Mouse (Mus musculus): Measurements from ENCODE around the gene Mef2c. TPM values are rescaled to one million over a fixed set of nuclear protein-coding genes. Genes with fewer than 3 reads are reported as not detected.
A peak's percentile ranks its signal among the peaks of the same experiment; 100 is the strongest.

Gene Mef2c
- polyA plus RNA-seq, 1 experiment from 2014 or later = 41.4 TPM

- no peak for ATAC-seq (ENCODE audit: insufficient read depth, low FRiP score, low read depth)
- Histone ChIP-seq H3K4me2 (no peak overlapping the region), H3K27ac (no peak overlapping the region), H3K27me3 (replicated peaks) (no peaks in the 10 kb centered on the region), H3K9ac (no peak overlapping the region), H3K36me3 (no peaks in the 10 kb centered on the region), H3K4me3 (replicated peaks) (no peak overlapping the region), H3K4me1 (no peaks in the 10 kb centered on the region), H3K9me3 (no peaks in the 10 kb centered on the region)
- 87% methylated on average over 5 of the region's 5 CpGs for WGBS
Observed at GRCm38 (mm10) chr13:83580856-83581255, 77.0 kb downstream of the Mef2c start.

- WGBS = 63% methylated on average over 1 of the region's 1 CpGs
- Histone ChIP-seq H3K9me3 (no peaks in the 10 kb centered on the region), H3K4me2 (no peak overlapping the region), H3K27ac (no peak overlapping the region), H3K36me3 (no peaks in the 10 kb centered on the region), H3K4me1 (no peaks in the 10 kb centered on the region), H3K9ac (no peak overlapping the region), H3K4me3 (replicated peaks) (no peak overlapping the region), H3K27me3 (replicated peaks) (no peaks in the 10 kb centered on the region)
- no peak for ATAC-seq (ENCODE audit: insufficient read depth, low FRiP score, low read depth)
Observed at GRCm38 (mm10) chr13:83582564-83582963, 78.7 kb downstream of the Mef2c start.

- Histone ChIP-seq H3K9me3 (no peaks in the 10 kb centered on the region), H3K4me1 (no peaks in the 10 kb centered on the region), H3K27ac (no peak overlapping the region), H3K4me2 (no peak overlapping the region), H3K4me3 (replicated peaks) (no peak overlapping the region), H3K9ac (no peak overlapping the region), H3K27me3 (replicated peaks) (no peaks in the 10 kb centered on the region), H3K36me3 (no peaks in the 10 kb centered on the region)
- 86% methylated on average over 4 of the region's 4 CpGs for WGBS
- no peak for ATAC-seq (ENCODE audit: insufficient read depth, low FRiP score, low read depth)
Observed at GRCm38 (mm10) chr13:83583881-83584280, 80.0 kb downstream of the Mef2c start.

- ATAC-seq (ENCODE audit: insufficient read depth, low FRiP score, low read depth) = no peak
- WGBS = 68% methylated on average over 5 of the region's 5 CpGs
- no peak overlapping the region for H3K9ac ChIP-seq
- no peaks in the 10 kb centered on the region for H3K4me1 ChIP-seq
- no peak overlapping the region for H3K4me2 ChIP-seq
- H3K27me3 ChIP-seq (replicated peaks) = no peaks in the 10 kb centered on the region
- no peak overlapping the region for H3K27ac ChIP-seq
- no peaks in the 10 kb centered on the region for H3K9me3 ChIP-seq
- H3K4me3 ChIP-seq (replicated peaks) = no peak overlapping the region
- no peaks in the 10 kb centered on the region for H3K36me3 ChIP-seq
Observed at GRCm38 (mm10) chr13:83585359-83585758, 81.5 kb downstream of the Mef2c start.

- ATAC-seq (ENCODE audit: insufficient read depth, low FRiP score, low read depth) = no peak
- WGBS = 68% methylated on average over 2 of the region's 2 CpGs
- Histone ChIP-seq H3K4me3 (replicated peaks) (no peak overlapping the region), H3K4me1 (no peaks in the 10 kb centered on the region), H3K9ac (no peak overlapping the region), H3K9me3 (no peaks in the 10 kb centered on the region), H3K36me3 (no peaks in the 10 kb centered on the region), H3K27me3 (replicated peaks) (no peaks in the 10 kb centered on the region), H3K4me2 (no peak overlapping the region), H3K27ac (no peak overlapping the region)
Observed at GRCm38 (mm10) chr13:83588186-83588585, 84.4 kb downstream of the Mef2c start.

GRCm38 (mm10) chr13:83590886-83591285, 87.1 kb downstream of the Mef2c start:
- WGBS = 91% methylated on average over 5 of the region's 5 CpGs
- Histone ChIP-seq H3K9ac (no peak overlapping the region), H3K36me3 (no peaks in the 10 kb centered on the region), H3K27me3 (replicated peaks) (no peaks in the 10 kb centered on the region), H3K4me3 (replicated peaks) (no peak overlapping the region), H3K4me1 (no peaks in the 10 kb centered on the region), H3K4me2 (no peak overlapping the region), H3K27ac (no peak overlapping the region), H3K9me3 (no peaks in the 10 kb centered on the region)
- no peak for ATAC-seq (ENCODE audit: insufficient read depth, low FRiP score, low read depth)

GRCm38 (mm10) chr13:83595429-83595828, 91.6 kb downstream of the Mef2c start:
- no peaks in the 10 kb centered on the region for H3K4me1 ChIP-seq
- H3K9ac ChIP-seq = no peak overlapping the region
- no peaks in the 10 kb centered on the region for H3K27me3 ChIP-seq (replicated peaks)
- no peak for ATAC-seq (ENCODE audit: insufficient read depth, low FRiP score, low read depth)
- H3K36me3 ChIP-seq = no peaks in the 10 kb centered on the region
- H3K4me3 ChIP-seq (replicated peaks) = no peak overlapping the region
- no peak overlapping the region for H3K4me2 ChIP-seq
- no peak overlapping the region for H3K27ac ChIP-seq
- H3K9me3 ChIP-seq = no peaks in the 10 kb centered on the region
- 51% methylated on average over 1 of the region's 1 CpGs for WGBS

GRCm38 (mm10) chr13:83596989-83597738, 93.3 kb downstream of the Mef2c start:
- Histone ChIP-seq H3K4me3 (replicated peaks) (no peak overlapping the region), H3K4me1 (no peaks in the 10 kb centered on the region), H3K27me3 (replicated peaks) (no peaks in the 10 kb centered on the region), H3K9ac (no peak overlapping the region), H3K36me3 (no peaks in the 10 kb centered on the region), H3K27ac (no peak overlapping the region), H3K9me3 (no peaks in the 10 kb centered on the region), H3K4me2 (no peak overlapping the region)
- WGBS = 72% methylated on average over 6 of the region's 6 CpGs
- ATAC-seq (ENCODE audit: insufficient read depth, low FRiP score, low read depth) = no peak

- Histone ChIP-seq H3K9ac (no peak overlapping the region), H3K36me3 (no peaks in the 10 kb centered on the region), H3K4me1 (no peaks in the 10 kb centered on the region), H3K27me3 (replicated peaks) (no peaks in the 10 kb centered on the region), H3K9me3 (no peaks in the 10 kb centered on the region), H3K4me3 (replicated peaks) (no peak overlapping the region), H3K27ac (no peak overlapping the region), H3K4me2 (no peak overlapping the region)
- ATAC-seq (ENCODE audit: insufficient read depth, low FRiP score, low read depth) = no peak
- WGBS = 93% methylated on average over 3 of the region's 3 CpGs
Observed at GRCm38 (mm10) chr13:83597739-83598210, 93.9 kb downstream of the Mef2c start.

- H3K27me3 ChIP-seq (replicated peaks) = no peaks in the 10 kb centered on the region
- no peaks in the 10 kb centered on the region for H3K9me3 ChIP-seq
- no peaks in the 10 kb centered on the region for H3K4me1 ChIP-seq
- H3K9ac ChIP-seq = no peak overlapping the region
- no peak overlapping the region for H3K27ac ChIP-seq
- no peak overlapping the region for H3K4me2 ChIP-seq
- no peaks in the 10 kb centered on the region for H3K36me3 ChIP-seq
- no peak for ATAC-seq (ENCODE audit: insufficient read depth, low FRiP score, low read depth)
- H3K4me3 ChIP-seq (replicated peaks) = no peak overlapping the region
Observed at GRCm38 (mm10) chr13:83600301-83600700, 96.5 kb downstream of the Mef2c start.

GRCm38 (mm10) chr13:83601741-83602140, 97.9 kb downstream of the Mef2c start:
- 90% methylated on average over 4 of the region's 4 CpGs for WGBS
- Histone ChIP-seq H3K27ac (no peak overlapping the region), H3K9ac (no peak overlapping the region), H3K4me1 (no peaks in the 10 kb centered on the region), H3K27me3 (replicated peaks) (no peaks in the 10 kb centered on the region), H3K4me2 (no peak overlapping the region), H3K4me3 (replicated peaks) (no peak overlapping the region), H3K36me3 (no peaks in the 10 kb centered on the region), H3K9me3 (no peaks in the 10 kb centered on the region)
- ATAC-seq (ENCODE audit: insufficient read depth, low FRiP score, low read depth) = no peak

GRCm38 (mm10) chr13:83603373-83604265, 99.8 kb downstream of the Mef2c start:
- Histone ChIP-seq H3K27me3 (replicated peaks) (no peaks in the 10 kb centered on the region), H3K4me2 (0 out of 2 replicates have a peak overlapping the region, but pooled peaks have one; percentile 25), H3K4me3 (replicated peaks) (no peak overlapping the region), H3K9me3 (no peaks in the 10 kb centered on the region), H3K27ac (peak overlapping the region; percentile 82), H3K9ac (no peak overlapping the region), H3K4me1 (no peaks in the 10 kb centered on the region), H3K36me3 (no peaks in the 10 kb centered on the region)
- ATAC-seq (ENCODE audit: insufficient read depth, low FRiP score, low read depth) = peak; percentile 89
- WGBS = 17% methylated on average over 7 of the region's 7 CpGs

Measured in stomach, embryonic 15.5 days (tissue).